Mouse (Mus musculus) spleen, adult 2 months (tissue): ENCODE data around the gene Mrap. TPM values are rescaled to one million over a fixed set of nuclear protein-coding genes. Genes with fewer than 3 reads are reported as not detected.

ENCODE experiments used
- DNase-seq, 2 experiments: peaks; one replicate each; pipeline versions ENCODE4 v3.0.0 to v3.0.0-alpha.2; 2012 to 2021; ENCODE audit warnings: low spot score in 2 of 2, low read depth in 1 of 2
- H3K27ac ChIP-seq: fragments of 200-500 bp; 2 replicates; pipeline ENCODE4 v1.5.1; 2012; ENCODE audit warnings: low read length, inconsistent platforms; ENCODE audit not compliant: insufficient read depth
- H3K27me3 ChIP-seq: fragments of 200-500 bp; 2 replicates; pipeline ENCODE4 v1.6.1; 2012; ENCODE audit warnings: mild to moderate bottlenecking, moderate library complexity, low read length, inconsistent platforms; ENCODE audit not compliant: control insufficient read depth, insufficient read depth
- H3K36me3 ChIP-seq: fragments of 200-500 bp; 2 replicates; pipeline ENCODE4 v1.6.1; 2012; ENCODE audit warnings: mild to moderate bottlenecking, low read length, inconsistent platforms; ENCODE audit not compliant: control insufficient read depth, insufficient read depth
- H3K4me1 ChIP-seq: fragments of 200-500 bp; 2 replicates; pipeline ENCODE4 v1.6.1; 2011; ENCODE audit warnings: inconsistent platforms; ENCODE audit not compliant: control insufficient read depth, insufficient read depth, insufficient read length
- H3K4me3 ChIP-seq: fragments of 200-500 bp; 2 replicates; pipeline ENCODE4 v1.5.1; 2011; ENCODE audit warnings: mild to moderate bottlenecking, inconsistent platforms; ENCODE audit not compliant: insufficient read depth, insufficient read length; ENCODE audit errors: extremely low read depth
- CTCF ChIP-seq: fragments of 200-500 bp; IDR thresholded peaks from 2 replicates; pipeline ENCODE4 v1.5.1; 2011; ENCODE audit warnings: mild to moderate bottlenecking, inconsistent platforms; ENCODE audit not compliant: insufficient read depth, insufficient read length, insufficient replicate concordance; ENCODE audit errors: extremely low read depth
- POLR2A ChIP-seq: fragments of 200-500 bp; IDR thresholded peaks from 2 replicates; pipeline ENCODE4 v1.6.1; 2011; ENCODE audit warnings: low read depth, low read length, inconsistent platforms
- WGBS: fragments of 180-500 bp; shearing (Covaris S2); methylation state at CpG from one replicate; pipeline ENCODE4 v1.1.7; 2018; 5-methylcytosine and 5-hydroxymethylcytosine counted together
- polyA plus RNA-seq: library from polyadenylated mRNA; depleted of rRNA; stranded (reverse); fragments of >200 nt; gene quantifications from 2 replicates; pipeline ENCODE4 v1.2.3, GENCODE M21; 2012; rRNA removed

Mrap gene
- polyA plus RNA-seq, 1 experiment: 11.6 TPM

DNA sequence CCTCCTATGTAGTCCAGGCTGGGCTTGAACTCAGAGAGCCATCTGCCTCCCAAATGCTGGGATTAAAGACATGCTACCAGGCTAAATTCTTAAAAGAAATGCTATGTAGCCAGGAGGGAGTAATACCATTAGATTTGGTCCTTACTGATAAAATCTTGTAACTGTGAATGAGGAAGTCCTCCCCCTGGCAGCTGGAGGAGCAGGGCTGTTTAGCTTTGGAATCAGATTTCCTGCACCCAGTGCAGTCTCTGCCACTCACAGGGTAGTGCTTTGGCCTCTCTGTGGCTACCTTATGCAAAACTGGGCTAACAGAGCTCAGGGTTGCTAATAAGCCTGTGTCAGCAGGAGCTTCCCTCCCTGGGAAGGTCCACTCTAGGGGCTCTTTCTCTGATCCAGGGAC, 56.7 kb downstream of the Mrap start:
- no peaks in the 10 kb centered on the region for H3K27me3 ChIP-seq
- no peak for DNase-seq
- TF ChIP-seq CTCF (no peak), POLR2A (no peak)
- H3K4me1 ChIP-seq: no peaks in the 10 kb centered on the region
- no peak overlapping the region for H3K27ac ChIP-seq
- H3K4me3 ChIP-seq: no peak overlapping the region
- H3K36me3 ChIP-seq: peaks cover 38% of the 10 kb centered on the region

DNA sequence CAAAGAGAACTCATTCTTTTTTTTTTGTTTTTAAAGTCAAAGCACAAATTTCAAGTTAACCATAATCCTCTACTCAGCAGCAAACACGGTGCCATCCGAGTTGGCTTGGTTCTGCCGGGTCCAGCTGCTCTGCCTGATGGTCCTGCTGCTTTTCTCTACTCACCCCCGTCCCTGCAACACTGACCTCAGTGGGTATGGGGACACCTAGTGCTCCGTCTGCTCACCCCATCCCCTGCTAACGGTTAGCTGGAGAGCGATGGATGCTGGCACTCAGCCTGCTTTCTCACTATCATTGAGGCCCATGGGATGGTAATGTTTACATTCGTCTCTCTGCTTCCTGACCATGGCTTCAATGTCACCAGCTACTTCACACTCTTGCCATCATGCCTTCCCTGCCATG, 60.4 kb downstream of the Mrap start:
- H3K27ac ChIP-seq: no peak overlapping the region
- H3K27me3 ChIP-seq: no peaks in the 10 kb centered on the region
- no peak for DNase-seq
- 91% methylated on average over 8 of the region's 8 CpGs for WGBS
- no peaks in the 10 kb centered on the region for H3K4me1 ChIP-seq
- TF ChIP-seq POLR2A: no peak
- no peak for TF ChIP-seq CTCF
- peaks cover 30% of the 10 kb centered on the region for H3K36me3 ChIP-seq
- no peak overlapping the region for H3K4me3 ChIP-seq

DNA sequence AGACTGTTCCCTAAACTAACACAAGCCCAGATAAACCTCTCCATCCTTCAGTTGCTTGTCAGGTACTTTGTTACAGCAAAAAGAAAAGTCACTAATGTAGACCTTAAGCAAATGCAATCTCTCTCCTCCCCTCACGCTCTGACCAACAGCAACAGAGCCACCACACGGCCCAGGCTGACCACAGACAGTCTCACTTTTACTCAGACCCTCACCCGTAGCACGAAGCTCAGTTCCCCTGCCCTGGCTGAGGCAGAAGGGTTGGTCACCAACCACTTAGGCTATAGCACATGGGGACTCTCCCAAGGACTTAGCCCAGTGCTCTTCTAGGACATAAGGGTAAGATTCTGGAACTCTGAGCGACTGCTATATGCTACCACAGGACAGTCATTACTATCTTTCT, 60.8 kb downstream of the Mrap start:
- Histone ChIP-seq H3K36me3 (peaks cover 27% of the 10 kb centered on the region), H3K4me1 (no peaks in the 10 kb centered on the region), H3K27me3 (no peaks in the 10 kb centered on the region), H3K27ac (no peak overlapping the region), H3K4me3 (no peak overlapping the region)
- 85% methylated on average over 5 of the region's 5 CpGs for WGBS
- no peak for DNase-seq
- TF ChIP-seq POLR2A (no peak), CTCF (no peak)

Other genes starting within 250 kb of the Mrap start
- 14.6 and 18.8 TPM in 2 replicates for gene Mis18a, start 10.8 kb upstream of the Mrap start, polyA plus RNA-seq
- 6.0 and 6.4 TPM in 2 replicates for gene Urb1, start 72.2 kb downstream of the Mrap start, polyA plus RNA-seq
- 1.7 and 2.2 TPM in 2 replicates for gene Eva1c, start 88.5 kb downstream of the Mrap start, polyA plus RNA-seq
- 10.7 and 11.7 TPM in 2 replicates for gene Cfap298, start 196.9 kb downstream of the Mrap start, polyA plus RNA-seq